Mouse (Mus musculus) monocyte, adult 5-6 weeks (primary cell): ENCODE data around the gene Cactin. TPM values are rescaled to one million over a fixed set of nuclear protein-coding genes. Genes with fewer than 3 reads are reported as not detected.

Experiments
- ATAC-seq: fragments of 153-309, 156-312 bp; replicated peaks from 2 replicates; pipeline ENCODE4 v1.8.0; 2017; ENCODE audit warnings: mild to moderate bottlenecking; ENCODE audit not compliant: low TSS enrichment, insufficient number of reproducible peaks, severe bottlenecking, poor library complexity, low FRiP score
- total RNA-seq: library from RNA; stranded (forward); fragments of 200-1000, 200-491, 200-594 nt; gene quantifications from 3 replicates; pipeline ENCODE4 v1.2.3, GENCODE M21; 2017

Cactin gene
- total RNA-seq, result 24.5 to 34.3 TPM (median 25.5 TPM) in 3 replicates

DNA sequence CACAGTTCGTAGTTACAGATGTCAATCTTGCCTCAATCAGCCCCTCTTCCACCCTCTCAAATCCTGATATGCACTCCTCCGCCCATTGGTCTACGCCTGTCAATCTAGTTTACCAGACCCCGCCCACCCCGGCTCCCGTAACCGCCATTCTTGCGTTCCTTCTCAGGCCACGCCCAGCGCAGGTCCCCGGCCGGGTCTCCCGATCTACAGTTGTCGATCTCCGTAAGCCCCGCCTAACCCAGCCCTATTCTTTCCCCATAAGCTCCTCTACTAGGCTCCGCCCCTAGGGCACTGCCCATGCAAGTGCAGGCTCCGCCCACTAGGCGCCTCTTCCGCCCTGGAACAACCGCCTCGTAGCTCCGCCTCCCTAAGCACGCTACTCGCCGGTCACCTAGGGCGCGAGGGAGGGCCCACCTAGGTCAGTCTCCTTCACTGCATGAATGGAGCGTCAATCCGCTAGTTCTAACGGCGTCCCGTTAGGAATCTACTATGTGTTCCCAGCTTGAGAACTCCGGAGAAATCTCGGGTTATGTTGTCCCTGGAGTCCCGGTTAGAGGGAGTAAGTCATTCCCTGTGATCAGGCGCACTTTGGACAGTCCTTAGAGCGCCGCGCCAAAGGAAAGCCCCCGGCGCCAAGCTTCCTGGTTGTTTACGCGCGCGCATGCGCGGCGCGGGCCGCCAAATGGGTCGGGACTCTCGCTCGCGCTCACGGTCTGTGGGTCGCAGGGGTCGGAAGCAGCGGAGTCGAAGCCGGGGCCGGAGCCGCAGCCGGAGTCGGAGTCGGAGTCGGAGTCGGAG, at the start of gene Cactin:
Cactin (plus strand) TSS at position 554 of the 798 bp plus-strand sequence.
- peak; percentile 79 for ATAC-seq

DNA sequence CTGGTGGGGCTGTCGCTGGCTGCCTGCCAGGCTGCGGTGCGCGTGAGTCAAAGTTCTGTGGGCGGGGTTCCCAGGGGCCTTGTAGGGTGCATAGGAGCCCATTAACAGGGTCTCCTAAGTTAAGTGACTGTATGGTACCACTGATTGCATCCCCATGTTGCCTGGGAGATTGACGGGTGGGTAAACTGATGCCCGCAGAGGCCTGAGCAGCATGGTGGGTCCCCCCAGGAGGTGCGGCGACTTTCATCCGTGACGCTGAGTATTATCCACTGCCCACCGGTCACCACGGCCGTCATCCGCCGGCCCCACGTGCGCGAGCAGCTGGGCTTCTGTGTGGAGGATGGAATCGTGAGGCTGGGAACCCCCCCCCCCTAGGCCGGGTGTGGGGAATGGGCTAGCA, 48.5 kb upstream of the Cactin start:
- ATAC-seq, result no peak

DNA sequence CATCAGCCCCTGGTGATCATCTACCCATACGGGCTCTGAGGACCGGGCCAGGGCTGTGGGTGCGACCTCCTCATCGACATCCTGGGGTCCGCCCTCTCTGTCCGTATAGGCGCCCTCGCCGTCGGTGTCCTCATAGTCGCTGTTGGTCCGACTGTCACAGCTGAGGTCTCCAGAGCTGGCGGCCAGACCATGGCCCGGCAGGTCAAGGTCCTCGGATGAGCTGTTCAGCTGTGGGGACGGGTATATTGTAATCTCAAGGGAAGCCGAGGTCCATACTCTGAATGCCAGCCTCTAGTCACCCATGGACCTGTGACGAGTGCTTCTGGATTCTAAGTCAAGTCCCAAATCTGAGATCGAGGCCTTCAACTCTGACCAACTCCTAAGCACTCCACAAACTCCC, 47.1 kb upstream of the Cactin start:
- ATAC-seq, result no peak

DNA sequence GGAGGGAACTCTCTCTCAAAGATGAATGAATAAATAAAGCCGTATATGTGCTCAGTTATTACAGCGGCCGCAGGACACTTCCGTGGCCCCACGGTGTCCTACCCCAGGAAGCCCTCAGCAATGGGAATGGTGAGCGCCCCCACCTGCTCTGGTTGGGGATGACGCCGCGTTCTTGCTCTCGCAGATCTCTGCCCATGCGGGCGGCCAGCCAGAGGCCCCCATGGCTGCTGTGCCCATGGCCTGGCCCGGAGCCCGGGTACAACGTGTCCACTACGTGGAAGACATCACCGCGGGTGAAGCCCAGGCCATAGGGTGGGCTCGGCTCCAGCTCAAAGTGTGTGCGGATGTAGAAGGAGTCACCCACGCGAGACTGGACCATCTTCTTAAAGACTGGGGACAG, 43.2 kb upstream of the Cactin start:
- ATAC-seq, result no peak

DNA sequence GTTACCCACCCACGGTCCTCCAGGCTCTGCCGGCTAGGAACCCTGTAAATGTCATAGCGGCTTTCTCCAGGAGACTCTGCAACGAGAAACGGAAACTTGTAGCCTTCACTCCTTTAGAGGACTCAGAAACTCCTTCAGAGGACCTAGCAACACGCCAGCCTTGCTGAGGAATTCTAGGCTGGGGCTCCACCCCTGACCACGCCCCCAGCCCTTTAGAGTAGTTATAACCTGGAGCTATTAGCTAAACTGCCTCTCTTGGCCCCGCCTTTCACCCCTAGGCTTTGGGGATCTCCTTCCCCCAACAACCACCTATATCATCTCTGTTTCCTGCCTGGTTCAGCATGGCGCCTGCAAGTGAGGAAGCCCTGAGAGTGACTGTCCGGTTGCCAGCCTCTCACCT, 41.4 kb upstream of the Cactin start:
- ATAC-seq, result no peak

DNA sequence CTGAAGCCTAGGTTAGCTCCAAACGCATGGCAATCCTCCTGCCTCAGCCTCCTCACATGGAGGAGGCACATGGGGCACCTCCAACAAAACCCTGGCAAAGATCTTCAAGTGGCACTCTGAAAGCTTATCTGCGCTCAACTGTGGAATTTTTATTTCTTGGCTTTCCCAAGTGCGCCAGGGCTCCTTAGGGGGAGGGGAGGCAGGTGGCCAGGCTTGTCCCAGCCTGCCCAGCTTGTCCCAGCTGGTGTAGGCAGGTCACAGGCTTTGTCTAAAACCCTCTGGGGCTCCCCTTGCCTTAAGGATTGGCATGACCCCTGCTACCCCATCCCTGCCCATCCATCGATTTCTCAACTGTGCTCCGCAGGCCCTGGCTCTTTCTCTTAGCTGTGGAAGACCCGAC, 36.7 kb upstream of the Cactin start:
- no peak for ATAC-seq

DNA sequence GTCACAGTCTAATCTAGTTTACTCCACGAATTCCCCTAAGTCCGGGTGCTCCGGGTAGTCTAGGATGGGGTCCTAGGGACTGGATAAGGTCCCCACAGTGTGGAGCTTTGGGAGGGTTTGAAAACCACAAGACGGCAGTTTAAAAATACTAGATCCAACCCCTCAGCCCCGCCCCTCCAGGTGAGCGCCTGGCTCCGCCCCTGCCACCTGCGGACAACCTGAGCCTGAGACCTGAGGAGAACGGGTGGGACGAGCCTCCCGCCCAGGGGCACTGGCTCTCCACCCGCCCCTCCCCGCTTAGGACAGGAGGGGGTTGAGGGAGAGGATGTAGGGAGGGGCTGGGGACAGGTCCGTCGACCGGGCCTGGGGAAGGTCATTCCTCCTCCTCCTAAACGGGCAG, 36.2 kb upstream of the Cactin start:
- no peak for ATAC-seq

DNA sequence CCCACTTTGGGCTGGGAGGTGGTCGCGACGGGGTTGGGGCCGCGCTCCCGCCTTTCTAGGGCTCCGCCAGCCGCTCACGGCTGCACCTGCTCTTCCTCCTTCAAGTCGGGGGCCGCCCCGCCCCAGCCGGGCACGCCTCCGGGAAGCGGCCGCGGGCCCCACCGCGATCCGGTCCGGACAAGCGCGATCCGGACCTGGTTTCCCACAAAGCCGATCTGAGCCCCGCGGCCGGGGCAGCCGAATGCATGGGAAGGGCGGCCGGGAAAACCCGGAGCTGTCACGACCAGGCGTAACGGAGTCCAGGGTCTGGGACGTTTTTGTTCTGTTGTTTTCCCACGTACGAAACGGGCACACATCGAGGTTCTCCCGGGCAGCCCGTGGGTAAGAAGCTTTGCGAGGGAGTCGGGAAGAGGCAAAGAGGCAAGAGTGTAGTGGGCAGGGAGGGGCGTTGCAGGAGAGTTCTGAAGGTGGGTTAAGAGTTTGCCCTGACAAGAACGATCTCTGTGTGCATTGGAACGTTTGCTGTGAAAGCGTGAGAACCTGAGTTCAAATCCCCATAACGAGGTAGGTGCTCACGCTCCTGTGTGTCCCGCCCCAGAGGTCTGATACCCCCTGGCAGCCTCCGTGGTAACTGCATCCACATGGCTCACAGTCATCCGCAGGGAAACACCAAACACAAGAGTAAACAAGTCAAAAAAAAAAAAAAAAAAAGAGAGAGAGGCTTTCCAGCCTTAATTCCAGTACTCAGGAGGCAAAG, 35.0 kb upstream of the Cactin start:
- ATAC-seq, result peak; percentile 73

DNA sequence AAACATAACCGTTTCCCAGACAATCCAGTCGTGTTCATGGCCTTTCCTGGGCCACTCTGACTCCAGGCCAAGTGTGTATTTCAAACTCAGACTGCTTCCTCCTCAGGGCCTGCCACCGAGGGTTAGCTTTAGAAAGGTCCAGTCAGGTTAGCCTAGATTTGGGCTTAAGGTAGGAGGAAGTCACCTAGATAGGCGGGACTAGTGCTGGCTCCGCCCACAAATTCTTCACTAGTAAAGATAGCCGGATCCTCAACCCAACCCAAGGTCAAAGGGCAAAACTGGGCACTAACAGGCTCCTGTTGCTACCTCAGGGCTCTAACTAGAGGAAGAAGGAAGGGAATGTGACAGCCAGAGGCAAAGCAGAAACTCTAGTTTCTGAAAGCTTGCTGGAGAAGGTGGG, 34.3 kb upstream of the Cactin start:
- ATAC-seq, result no peak

DNA sequence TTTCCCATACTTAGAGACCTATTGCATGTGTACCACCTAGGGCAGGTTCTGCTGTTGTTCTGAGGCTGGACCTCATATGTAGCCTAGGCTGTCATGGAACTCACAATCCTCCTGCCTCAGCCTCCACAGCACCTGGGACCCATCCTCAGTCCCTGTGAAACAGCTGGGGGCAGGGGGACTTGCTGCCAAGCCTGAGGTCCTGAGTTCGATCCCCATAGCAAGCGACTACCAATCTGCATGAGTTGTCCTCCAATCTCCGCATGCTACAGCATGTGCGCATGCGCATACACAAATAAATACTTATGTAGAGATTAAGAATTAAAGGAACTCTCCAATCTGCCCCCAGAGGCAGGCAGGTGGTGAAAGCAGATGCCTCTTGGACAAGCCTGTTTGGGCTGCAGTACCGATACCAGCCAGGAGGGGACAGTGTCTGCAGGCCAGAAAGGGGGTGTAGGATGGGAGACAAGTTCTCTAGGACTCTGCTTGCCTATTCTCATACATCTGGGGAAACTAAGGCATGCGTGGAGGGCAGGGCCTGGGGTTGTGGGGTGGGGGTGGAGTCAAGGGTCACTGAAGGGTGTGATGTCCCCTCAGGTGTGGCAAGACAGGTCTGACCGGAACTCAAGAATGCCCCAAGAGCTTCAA, 33.3 kb upstream of the Cactin start:
- no peak for ATAC-seq

DNA sequence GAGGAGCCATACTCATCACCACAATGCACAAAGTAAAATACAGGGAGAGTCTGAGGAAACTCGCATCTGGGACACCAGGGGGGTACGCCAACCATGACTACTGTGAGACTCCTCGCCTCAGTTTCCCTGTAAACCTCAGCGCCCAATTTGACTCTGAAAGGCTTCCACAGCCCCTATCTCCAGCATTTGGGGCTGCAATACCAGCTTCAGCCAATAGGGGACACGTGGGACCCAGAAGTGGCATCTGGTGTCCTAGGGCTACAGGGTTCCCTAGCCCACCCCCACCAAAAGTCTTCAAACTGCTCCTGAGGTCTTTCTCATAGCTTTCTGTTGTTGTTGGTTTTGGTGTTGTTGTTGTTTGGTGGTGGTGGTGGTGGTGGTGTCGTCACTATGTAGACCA, 32.3 kb upstream of the Cactin start:
- no peak for ATAC-seq

DNA sequence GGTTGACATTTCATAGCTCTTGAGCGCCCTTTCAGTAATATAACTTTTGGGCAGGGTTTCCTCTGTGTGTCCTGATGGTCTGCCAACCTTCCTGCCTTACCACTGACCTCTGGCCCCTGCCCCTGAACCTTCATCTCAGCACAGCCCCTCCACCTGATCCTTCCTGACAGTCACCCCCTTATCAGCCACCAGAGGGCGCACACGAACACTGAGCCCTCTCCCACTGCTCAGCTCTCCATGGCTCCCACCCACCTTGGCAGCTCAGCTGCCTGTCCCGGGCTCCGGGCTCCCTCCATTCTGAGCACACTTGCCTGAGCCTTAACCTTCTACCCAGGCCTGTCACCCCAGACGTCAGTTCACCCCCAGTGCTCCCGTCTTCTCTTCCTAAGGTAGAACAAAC, 31.6 kb upstream of the Cactin start:
- no peak for ATAC-seq

DNA sequence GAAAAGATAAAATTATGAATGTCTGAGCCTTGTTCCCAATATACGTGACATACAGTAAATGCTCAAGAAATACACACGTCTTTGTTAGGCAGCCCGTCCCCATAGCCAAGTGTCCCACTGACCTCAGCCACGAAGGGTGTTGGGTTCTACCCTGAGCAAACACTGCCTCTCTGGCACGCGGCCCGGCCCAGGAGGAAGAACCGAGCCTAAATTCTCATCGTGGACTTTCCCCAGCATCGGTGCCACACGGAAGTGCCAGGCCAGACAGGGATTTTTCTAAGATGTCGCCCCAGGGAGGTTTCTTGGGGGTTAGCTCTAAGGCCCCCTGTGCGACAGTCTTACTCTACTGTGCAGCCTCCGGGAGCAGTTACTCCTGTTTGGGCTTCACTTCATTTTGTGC, 31.1 kb upstream of the Cactin start:
- ATAC-seq, result no peak

DNA sequence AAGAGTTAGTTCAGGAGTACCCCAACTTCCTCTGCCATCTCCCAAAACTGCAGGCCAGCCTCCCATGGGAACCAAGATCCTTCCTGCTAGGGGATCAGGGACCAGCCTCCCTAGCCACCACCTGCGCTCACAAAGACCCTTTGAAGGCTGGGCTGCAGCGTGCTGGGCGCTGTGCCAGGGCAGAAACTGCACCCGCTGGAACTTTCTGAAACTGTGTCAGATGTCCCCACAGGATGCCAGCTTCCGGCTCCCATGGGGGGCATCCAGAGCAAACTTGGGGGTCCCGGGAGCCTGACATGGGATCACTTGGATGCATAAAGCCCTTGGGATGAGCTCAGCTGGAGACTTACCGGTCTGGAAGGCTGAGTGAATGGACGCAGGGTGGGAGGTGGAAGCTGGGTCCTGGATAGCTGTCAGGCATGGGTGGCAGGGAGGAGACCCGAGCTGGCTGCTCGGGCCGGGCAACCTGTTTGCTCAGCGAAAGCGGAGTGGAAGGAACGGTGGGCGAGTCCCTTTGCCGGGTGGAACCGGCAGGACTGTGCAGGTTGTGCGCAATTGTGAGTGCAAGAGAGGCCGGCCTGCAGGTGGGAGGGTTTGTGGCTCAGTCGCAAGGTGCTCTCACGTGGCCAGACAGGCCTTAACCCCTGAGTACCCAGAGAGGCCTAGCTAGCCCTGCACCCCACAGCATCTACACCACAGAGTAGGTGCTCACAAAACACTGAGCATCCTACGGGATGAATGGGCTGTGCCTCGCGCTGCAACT, 30.0 kb upstream of the Cactin start:
- ATAC-seq, result no peak

DNA sequence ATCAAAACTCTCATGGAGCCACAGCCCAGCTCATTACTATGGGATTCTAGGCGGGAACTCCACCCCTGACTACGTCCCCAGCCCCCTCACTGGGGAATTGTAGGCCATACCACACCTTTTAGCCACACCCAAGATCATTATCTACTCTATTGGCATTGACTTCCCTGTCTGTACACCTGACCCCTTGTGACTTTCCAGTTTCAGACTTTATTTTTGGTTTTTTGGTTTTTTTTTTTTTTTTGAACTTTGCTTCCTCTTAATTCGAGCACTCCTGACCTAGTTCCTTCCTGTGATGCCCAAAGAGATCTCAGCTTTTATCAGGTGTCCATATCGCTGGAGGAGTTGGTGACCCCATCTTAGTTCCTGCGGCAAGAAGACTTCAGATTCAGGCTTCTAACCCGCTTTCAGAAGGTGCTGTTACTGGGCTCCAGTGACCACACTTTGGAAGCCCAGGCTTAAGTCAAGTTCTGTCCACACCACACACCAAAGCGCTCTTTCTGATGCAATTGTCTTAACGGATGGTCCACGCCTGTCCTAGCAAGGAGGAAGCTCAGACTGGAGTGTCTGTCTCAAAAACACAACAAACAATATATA, 29.3 kb upstream of the Cactin start, which contains the start of gene Tjp3:
Tjp3 (minus strand) TSS at position 71 of the 594 bp plus-strand sequence.
- ATAC-seq, result 0 out of 2 replicates have a peak, but pooled peaks have one; percentile 6

DNA sequence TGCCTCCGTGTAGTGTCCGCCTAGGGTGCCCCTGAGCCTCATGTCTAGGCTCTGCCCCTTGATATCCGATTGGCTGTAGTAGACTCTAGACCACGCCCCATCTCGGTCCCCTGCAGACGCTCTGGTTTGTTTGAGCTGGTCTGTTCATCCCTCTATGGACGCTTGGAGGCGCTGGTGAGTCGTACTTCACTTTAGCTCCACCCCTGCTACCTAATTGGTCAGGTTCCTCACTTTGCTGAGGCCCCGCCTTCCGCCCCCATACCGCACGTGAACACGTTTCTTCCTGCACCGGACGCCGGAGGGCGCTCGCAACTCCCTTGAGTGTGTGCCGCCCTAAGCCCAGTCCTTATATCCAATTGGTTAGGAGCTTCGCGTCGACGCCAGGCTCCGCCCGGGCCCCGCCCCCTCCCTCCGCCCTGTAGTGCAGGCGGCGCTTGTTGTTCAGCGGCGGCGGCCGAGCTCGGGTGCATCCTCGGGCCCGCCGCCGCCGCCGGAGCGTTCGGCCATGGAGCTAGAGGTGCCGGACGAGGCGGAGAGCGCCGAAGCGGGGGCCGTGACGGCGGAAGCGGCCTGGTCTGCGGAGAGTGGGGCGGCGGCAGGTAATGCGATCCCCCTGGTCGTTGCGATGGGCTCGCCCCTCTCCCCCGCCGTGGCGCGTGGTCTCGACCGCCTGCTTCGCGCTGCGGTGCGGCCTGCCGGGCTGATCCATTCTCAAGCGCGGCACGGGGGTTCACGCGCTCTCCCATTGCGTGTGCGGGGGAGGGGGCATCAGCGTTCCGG, 28.2 kb upstream of the Cactin start, which contains the start of gene Pip5k1c:
Pip5k1c (plus strand) TSS at position 410 of the 780 bp plus-strand sequence.
- ATAC-seq, result peak; percentile 78

DNA sequence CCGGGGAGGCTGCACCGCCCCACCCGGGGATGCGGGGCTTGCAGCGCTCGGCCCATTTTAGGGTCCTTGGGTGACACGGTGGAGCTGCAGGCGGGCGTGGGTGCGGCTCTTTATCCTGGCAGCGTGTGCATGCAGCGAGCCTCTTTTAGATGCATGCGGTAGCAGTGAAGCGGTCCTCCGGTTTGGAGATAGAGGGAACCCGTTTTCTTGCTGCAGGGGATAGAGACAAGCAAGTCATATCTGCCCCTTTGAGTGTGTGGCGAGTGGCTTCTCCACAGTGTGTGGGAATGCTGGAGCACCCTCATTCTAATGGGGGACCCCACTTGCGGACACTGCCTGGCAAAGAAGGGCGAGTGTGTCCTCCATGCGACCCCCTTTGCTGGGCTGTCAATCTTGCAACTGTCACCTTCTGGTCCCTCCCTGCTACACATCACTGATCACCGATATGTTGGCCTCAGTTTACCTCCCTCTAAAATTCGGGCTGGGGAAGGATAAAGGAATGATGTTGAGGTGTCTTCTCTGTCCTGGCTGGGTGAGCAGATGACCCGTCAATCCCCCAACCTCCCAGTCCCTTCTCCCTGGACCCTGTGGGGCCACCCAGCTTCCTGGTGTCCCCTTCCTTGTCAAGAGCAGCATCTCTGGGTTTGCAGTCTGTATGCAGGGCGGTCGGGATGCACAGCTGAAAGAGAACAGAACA, 27.4 kb upstream of the Cactin start:
- no peak for ATAC-seq
